ENCODE assay signal across 29 mouse cellular contexts in the genomic region with DNA sequence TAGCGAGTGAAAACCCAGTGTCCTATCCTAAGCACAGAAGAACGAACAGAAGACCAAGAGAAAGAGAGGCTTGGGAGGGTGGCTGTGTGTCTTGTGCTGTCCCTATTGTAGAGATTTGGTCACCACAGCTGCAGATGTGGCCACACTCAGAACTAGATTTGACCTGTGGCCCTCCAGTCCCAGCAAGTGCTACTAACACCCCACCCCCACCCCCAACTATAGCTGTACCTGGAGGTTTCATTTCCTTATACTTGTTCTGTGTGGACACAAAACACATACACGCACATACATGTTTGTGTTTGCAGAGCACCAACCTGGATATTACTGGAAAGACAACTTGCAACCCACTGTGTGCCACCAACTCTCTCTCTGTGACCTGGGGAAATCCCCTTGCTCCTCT. TPM values are rescaled to one million over a fixed set of nuclear protein-coding genes. Genes with fewer than 3 reads are reported as not detected.
DNase-seq lines count a peak whose midpoint lies in the region; ATAC-seq and TF ChIP-seq lines count a peak whose summit lies in the region.
"Had no signal": no experiment of that assay in that cellular context is flagged by ENCODE, and none has a peak within 500 bp of the region (broad histone marks: within the 10 kb centered on the region; RNA-seq: fewer than 3 reads in every experiment).

No protein-coding gene starts in this region.

- no peak overlapping the region for H3K4me2 ChIP-seq in embryonic facial prominence, embryonic 13.5 days
- H3K4me2 ChIP-seq in embryonic facial prominence, embryonic 15.5 days (replicated peaks) = no peak overlapping the region
- H3K4me2 ChIP-seq: forebrain, embryonic 12.5 days; hindbrain, embryonic 15.5 days; midbrain, embryonic 11.5 days had no signal

- H3K4me1 ChIP-seq in embryonic facial prominence, embryonic 13.5 days = peaks cover 29% of the 10 kb centered on the region
- H3K4me1 ChIP-seq in embryonic facial prominence, embryonic 10.5 days = peaks cover 34% of the 10 kb centered on the region
- H3K4me1 ChIP-seq in spleen, adult 2 months (ENCODE audit: control insufficient read depth, insufficient read depth, insufficient read length) = peaks cover 33% of the 10 kb centered on the region; the same call in 1 of the 2 replicates
- peaks cover 29% of the 10 kb centered on the region for H3K4me1 ChIP-seq in embryonic facial prominence, embryonic 15.5 days

- H3K36me3 ChIP-seq in embryonic facial prominence, embryonic 13.5 days = peaks cover 1% of the 10 kb centered on the region; the same call in 1 of the 2 replicates
- H3K36me3 ChIP-seq in embryonic facial prominence, embryonic 10.5 days (replicated peaks) = no peaks in the 10 kb centered on the region
- peaks cover 3% of the 10 kb centered on the region for H3K36me3 ChIP-seq in spleen, adult 2 months (ENCODE audit: control insufficient read depth, insufficient read depth, low read length)
- H3K36me3 ChIP-seq in embryonic facial prominence, embryonic 15.5 days = no peaks in the 10 kb centered on the region
- H3K36me3 ChIP-seq in splenic B cell, adult 2 months (ENCODE audit: control insufficient read depth, insufficient read depth, low read length, poor library complexity, severe bottlenecking) = peaks cover 2% of the 10 kb centered on the region
- H3K36me3 ChIP-seq: forebrain, embryonic 12.5 days; hindbrain, embryonic 15.5 days had no signal

- no peak for ATAC-seq in embryonic facial prominence, embryonic 13.5 days (ENCODE audit: insufficient number of reproducible peaks, insufficient read depth, low FRiP score, low TSS enrichment, low read depth)
- ATAC-seq in embryonic facial prominence, embryonic 15.5 days (ENCODE audit: insufficient number of reproducible peaks, low FRiP score, low TSS enrichment, low read depth) = no peak
- ATAC-seq: forebrain, postnatal 0 days; midbrain, embryonic 16.5 days had no signal

- no peak overlapping the region for H3K4me3 ChIP-seq in embryonic facial prominence, embryonic 13.5 days
- H3K4me3 ChIP-seq in embryonic facial prominence, embryonic 10.5 days = no peak overlapping the region
- peak overlapping the region; percentile 5; the same call in 1 of the 2 replicates for H3K4me3 ChIP-seq in spleen, adult 2 months (ENCODE audit: extremely low read depth, insufficient read depth, insufficient read length)
- no peak overlapping the region for H3K4me3 ChIP-seq in embryonic facial prominence, embryonic 15.5 days (replicated peaks)
- H3K4me3 ChIP-seq: forebrain, embryonic 12.5 days; hindbrain, embryonic 15.5 days had no signal

- 86% methylated on average over 3 of the region's 3 CpGs for WGBS in embryonic facial prominence, embryonic 13.5 days
- WGBS in embryonic facial prominence, embryonic 10.5 days = 92% methylated on average over 3 of the region's 3 CpGs
- 52% methylated on average over 3 of the region's 3 CpGs for WGBS in spleen, adult 2 months
- WGBS in embryonic facial prominence, embryonic 15.5 days = 92% methylated on average over 3 of the region's 3 CpGs

- no peak for DNase-seq in embryonic facial prominence, embryonic 10.5 days (ENCODE audit: low spot score)
- no peak for DNase-seq in spleen, adult 2 months (ENCODE audit: low read depth in 1 of 2, low spot score in 2 of 2)
- DNase-seq in spleen, adult 12 weeks (ENCODE audit: low spot score) = no peak
- peak; percentile 49 for DNase-seq in splenic B cell, adult 2 months (ENCODE audit: low read depth, low spot score)
- DNase-seq in layer of hippocampus, adult 8-10 months (ENCODE audit: low spot score in 2 of 2) = no peak
- DNase-seq in ovary, postnatal 36 days (ENCODE audit: low spot score) = no peak
- DNase-seq: cerebellum, adult 8-10 months; cerebellum, postnatal 36 days; embryo, embryonic 11 days; gastrocnemius, postnatal 10 days; layer of hippocampus, postnatal 36 days; lung, adult 2 months; right cerebral cortex, adult 18-20 months had no signal

- TF ChIP-seq POLR2A in spleen, adult 2 months (IDR thresholded peaks at IDR 0.05; ENCODE audit: low read depth, low read length) = no peak

- H3K9ac ChIP-seq in embryonic facial prominence, embryonic 13.5 days = no peak overlapping the region
- H3K9ac ChIP-seq in embryonic facial prominence, embryonic 15.5 days = no peak overlapping the region
- H3K9ac ChIP-seq: forebrain, embryonic 12.5 days; forebrain, postnatal 0 days; hindbrain, embryonic 15.5 days had no signal

- no peaks in the 10 kb centered on the region for H3K9me3 ChIP-seq in embryonic facial prominence, embryonic 13.5 days
- no peaks in the 10 kb centered on the region for H3K9me3 ChIP-seq in embryonic facial prominence, embryonic 10.5 days
- no peaks in the 10 kb centered on the region for H3K9me3 ChIP-seq in embryonic facial prominence, embryonic 15.5 days (replicated peaks)
- H3K9me3 ChIP-seq: forebrain, embryonic 12.5 days; heart, embryonic 13.5 days; hindbrain, embryonic 15.5 days had no signal

- H3K27ac ChIP-seq in embryonic facial prominence, embryonic 13.5 days = peak overlapping the region; percentile 52; the same call in 1 of the 2 replicates
- H3K27ac ChIP-seq in embryonic facial prominence, embryonic 10.5 days (replicated peaks) = no peak overlapping the region
- H3K27ac ChIP-seq in spleen, adult 2 months (ENCODE audit: insufficient read depth, low read length) = peak overlapping the region; percentile 93
- peak overlapping the region; percentile 13; the same call in 1 of the 2 replicates for H3K27ac ChIP-seq in embryonic facial prominence, embryonic 15.5 days (replicated peaks)
- H3K27ac ChIP-seq: forebrain, embryonic 12.5 days; hindbrain, embryonic 15.5 days; kidney, postnatal 0 days had no signal

- H3K27me3 ChIP-seq in embryonic facial prominence, embryonic 13.5 days = no peaks in the 10 kb centered on the region
- H3K27me3 ChIP-seq in embryonic facial prominence, embryonic 10.5 days (replicated peaks; ENCODE audit: low read depth, poor library complexity, severe bottlenecking) = no peaks in the 10 kb centered on the region
- H3K27me3 ChIP-seq in spleen, adult 2 months (ENCODE audit: control insufficient read depth, insufficient read depth, low read length) = no peaks in the 10 kb centered on the region
- no peaks in the 10 kb centered on the region for H3K27me3 ChIP-seq in embryonic facial prominence, embryonic 15.5 days
- no peaks in the 10 kb centered on the region for H3K27me3 ChIP-seq in splenic B cell, adult 2 months (ENCODE audit: control insufficient read depth, insufficient read depth, low read length, poor library complexity, severe bottlenecking)
- H3K27me3 ChIP-seq: forebrain, embryonic 12.5 days; heart, embryonic 13.5 days; hindbrain, embryonic 15.5 days had no signal

- no peak for TF ChIP-seq CTCF in spleen, adult 2 months (IDR thresholded peaks at IDR 0.05; ENCODE audit: extremely low read depth, insufficient read depth, insufficient read length, insufficient replicate concordance)

RNA-seq across cellular contexts. Expression of gene Sh2d3c, which starts 0.8 kb away (rescaled TPM):
- polyA plus RNA-seq in embryonic facial prominence, embryonic 13.5 days (2015; fragmentation: Nextera tagmentation; extraction: Ambion mirVana) = 19.4 and 21.8 TPM in 2 replicates
- polyA plus RNA-seq in embryonic facial prominence, embryonic 10.5 days (2016; fragmentation: Nextera tagmentation; extraction: Ambion mirVana) = 27.1 and 27.5 TPM in 2 replicates
- 136 and 175 TPM in 2 replicates for polyA plus RNA-seq in spleen, adult 2 months (2012; rRNA removed)
- polyA plus RNA-seq in embryonic facial prominence, embryonic 15.5 days (2015; fragmentation: Nextera tagmentation; extraction: Ambion mirVana) = 27.3 and 27.6 TPM in 2 replicates
- 10 to 100 TPM; 18.5 to 23.8 (median 21.0) TPM for total RNA-seq in layer of hippocampus, adult 8-10 months (2022)

RNA-seq across cellular contexts. Expression of gene Cdk9, which starts 7.2 kb away (rescaled TPM):
- 102 and 114 TPM in 2 replicates for polyA plus RNA-seq in embryonic facial prominence, embryonic 13.5 days (2015; fragmentation: Nextera tagmentation; extraction: Ambion mirVana)
- polyA plus RNA-seq in embryonic facial prominence, embryonic 10.5 days (2016; fragmentation: Nextera tagmentation; extraction: Ambion mirVana) = 130 and 135 TPM in 2 replicates
- polyA plus RNA-seq in spleen, adult 2 months (2012; rRNA removed) = 125 and 154 TPM in 2 replicates
- polyA plus RNA-seq in embryonic facial prominence, embryonic 15.5 days (2015; fragmentation: Nextera tagmentation; extraction: Ambion mirVana) = 105 and 106 TPM in 2 replicates
- total RNA-seq in layer of hippocampus, adult 8-10 months (2022) = 100 to 1,000 TPM; 102 to 129 (median 111) TPM

RNA-seq across cellular contexts. Expression of gene Fpgs, which starts 16.1 kb away (rescaled TPM):
- polyA plus RNA-seq in embryonic facial prominence, embryonic 13.5 days (2015; fragmentation: Nextera tagmentation; extraction: Ambion mirVana) = 29.7 and 34.1 TPM in 2 replicates
- 33.5 and 35.5 TPM in 2 replicates for polyA plus RNA-seq in embryonic facial prominence, embryonic 10.5 days (2016; fragmentation: Nextera tagmentation; extraction: Ambion mirVana)
- polyA plus RNA-seq in spleen, adult 2 months (2012; rRNA removed) = 34.5 and 49.5 TPM in 2 replicates
- 31.6 and 33.2 TPM in 2 replicates for polyA plus RNA-seq in embryonic facial prominence, embryonic 15.5 days (2015; fragmentation: Nextera tagmentation; extraction: Ambion mirVana)
- 10 to 100 TPM in 3 of 4 experiments, 1 to 10 TPM in 1; 7.6 to 17.7 (median 11.4) TPM for total RNA-seq in layer of hippocampus, adult 8-10 months (2022)

RNA-seq across cellular contexts. Expression of gene 6330409D20Rik, which starts 20.8 kb away (rescaled TPM):
- polyA plus RNA-seq in embryonic facial prominence, embryonic 13.5 days (2015; fragmentation: Nextera tagmentation; extraction: Ambion mirVana) = 0.34 and 0.58 TPM in 2 replicates
- 0.52 and 0.57 TPM in 2 replicates for polyA plus RNA-seq in embryonic facial prominence, embryonic 10.5 days (2016; fragmentation: Nextera tagmentation; extraction: Ambion mirVana)
- 0.28 TPM in 1 of 2 replicates, not detected in the other for polyA plus RNA-seq in spleen, adult 2 months (2012; rRNA removed)
- polyA plus RNA-seq in embryonic facial prominence, embryonic 15.5 days (2015; fragmentation: Nextera tagmentation; extraction: Ambion mirVana) = 0.32 and 0.42 TPM in 2 replicates
- 1 to 10 TPM in 3 of 4 experiments, under 1 TPM in 1; 0.92 to 2.1 (median 1.5) TPM for total RNA-seq in layer of hippocampus, adult 8-10 months (2022)
- total RNA-seq: gastrocnemius, postnatal 10 days; heart, adult 8-10 months; heart, postnatal 10 days; hematopoietic stem cell, adult 5-6 weeks; liver, adult 2 months; neutrophil, adult 5-6 weeks had no signal
- polyA plus RNA-seq: gonadal fat pad, adult 2 months; kidney, adult 2 months; kidney, postnatal 0 days; liver, adult 2 months had no signal

RNA-seq across cellular contexts. Expression of gene Tor2a, which starts 37.0 kb away (rescaled TPM):
- 65.1 and 72.3 TPM in 2 replicates for polyA plus RNA-seq in embryonic facial prominence, embryonic 13.5 days (2015; fragmentation: Nextera tagmentation; extraction: Ambion mirVana)
- 48.9 and 53.5 TPM in 2 replicates for polyA plus RNA-seq in embryonic facial prominence, embryonic 10.5 days (2016; fragmentation: Nextera tagmentation; extraction: Ambion mirVana)
- 46.5 and 81.1 TPM in 2 replicates for polyA plus RNA-seq in spleen, adult 2 months (2012; rRNA removed)
- 69.0 and 71.3 TPM in 2 replicates for polyA plus RNA-seq in embryonic facial prominence, embryonic 15.5 days (2015; fragmentation: Nextera tagmentation; extraction: Ambion mirVana)
- total RNA-seq in layer of hippocampus, adult 8-10 months (2022) = 10 to 100 TPM; 28.6 to 33.5 (median 31.1) TPM
